Mouse (Mus musculus): ENCODE measurements around the gene Olfr5. TPM values are rescaled to one million over a fixed set of nuclear protein-coding genes. Genes with fewer than 3 reads are reported as not detected.

The Olfr5 gene
- polyA plus RNA-seq (2012; ENCODE audit: low replicate concordance): not detected in 2 replicates

DNA sequence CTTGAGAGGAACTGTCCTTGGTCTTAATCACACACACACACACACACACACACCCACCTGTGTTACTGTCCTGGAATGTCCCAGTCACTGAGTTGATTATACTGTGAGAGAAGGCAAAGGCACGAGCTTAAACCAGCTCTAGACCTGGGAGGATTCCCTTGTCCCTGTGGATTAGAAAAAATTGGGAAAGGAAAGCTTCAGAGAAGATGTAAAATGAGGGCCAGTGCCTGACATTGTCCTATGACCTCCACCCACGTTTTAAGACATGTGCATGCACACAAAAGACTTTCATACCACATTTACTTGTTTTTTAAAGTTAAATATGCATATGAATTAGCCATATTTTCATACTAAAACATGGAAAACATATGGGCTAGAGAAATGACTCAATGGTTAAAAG is at the start of gene Olfr5:
Gene Olfr5, minus strand, starts transcription at position 101 of the 400 bp plus-strand sequence.

DNA sequence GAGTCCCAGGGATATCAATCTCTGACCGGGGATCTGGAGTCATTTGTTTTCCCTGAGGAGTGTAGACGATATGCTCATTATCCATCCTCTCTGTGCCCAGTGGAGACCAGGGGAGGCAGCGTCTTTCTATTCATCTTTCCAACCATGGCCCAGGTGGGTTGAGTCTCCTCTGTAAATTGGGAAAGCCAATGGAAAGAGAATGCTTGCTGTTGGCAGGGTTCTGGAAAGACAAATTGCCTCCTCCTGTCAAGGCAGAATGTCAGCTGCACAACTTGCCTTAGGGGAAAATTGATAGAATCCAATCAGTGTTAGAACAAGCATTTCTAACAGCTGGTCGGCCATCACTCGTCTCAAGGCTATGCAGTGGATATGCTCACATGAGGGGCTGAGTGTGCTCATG is 36.1 kb upstream of the Olfr5 start, which contains the start of gene Olfr1349:
Gene Olfr1349, minus strand, starts transcription at position 101 of the 400 bp plus-strand sequence.

DNA sequence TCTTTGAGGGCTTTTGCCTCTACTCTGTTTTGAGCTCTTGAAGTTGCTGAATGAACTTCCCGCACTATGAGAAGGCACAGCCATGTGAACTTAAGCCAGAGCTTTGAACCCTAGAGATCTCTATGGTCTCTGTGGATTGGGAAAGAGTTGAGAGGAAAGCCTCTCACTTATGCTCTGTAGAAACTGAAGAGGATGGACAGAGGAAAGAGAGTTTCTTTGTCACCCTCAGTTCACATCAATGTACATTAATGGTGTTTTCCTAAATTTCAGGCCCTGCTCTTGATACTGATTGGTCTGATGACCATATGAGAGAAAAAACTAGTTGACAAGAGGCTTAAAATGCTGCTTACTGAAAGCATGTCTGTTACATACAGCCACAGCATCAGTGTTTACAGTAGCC is 21.9 kb upstream of the Olfr5 start, which contains the start of gene Olfr1348:
Gene Olfr1348, minus strand, starts transcription at position 101 of the 400 bp plus-strand sequence.

DNA sequence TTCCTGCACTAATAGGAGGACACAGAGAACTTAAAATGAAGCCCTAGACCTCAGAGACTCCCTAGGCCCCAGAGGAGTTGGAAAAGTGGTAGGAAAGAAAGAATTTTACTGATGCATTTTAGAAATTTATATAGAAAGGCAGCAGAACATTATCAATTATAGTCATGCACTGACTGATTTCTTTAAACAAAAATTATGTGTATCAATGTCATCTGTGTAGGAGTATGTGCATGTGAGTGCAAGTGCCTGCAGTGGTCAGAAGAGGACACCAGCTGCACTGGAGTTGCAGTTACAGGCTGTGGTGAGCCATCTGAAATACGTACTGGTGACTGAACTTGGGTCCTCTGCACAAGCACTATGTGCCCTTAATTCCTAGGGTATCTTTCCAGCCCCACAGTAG is 12.9 kb upstream of the Olfr5 start, which contains the start of gene Olfr1347:
Gene Olfr1347, minus strand, starts transcription at position 101 of the 400 bp plus-strand sequence.

DNA sequence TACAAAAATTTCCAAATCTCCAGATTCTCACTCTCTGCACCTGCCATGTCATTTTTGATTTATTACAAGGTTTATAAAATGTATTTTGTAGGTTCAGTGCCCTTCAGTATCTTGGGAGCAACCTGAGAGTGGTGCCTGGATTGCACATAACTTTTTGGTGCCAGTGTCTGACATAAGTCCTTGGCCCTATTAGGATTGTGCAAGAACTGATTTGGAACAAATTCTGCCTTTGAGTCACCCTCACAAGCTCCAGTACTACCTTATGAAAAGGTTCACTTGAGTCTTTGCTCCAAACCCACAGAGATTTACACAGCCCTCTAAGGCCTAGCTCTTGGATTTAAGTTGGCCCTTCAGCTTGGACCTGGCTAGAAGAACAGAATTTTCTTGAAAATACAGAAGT is 19.8 kb downstream of the Olfr5 start, which contains the start of gene Olfr1346:
Gene Olfr1346, plus strand, starts transcription at position 151 of the 400 bp plus-strand sequence.

DNA sequence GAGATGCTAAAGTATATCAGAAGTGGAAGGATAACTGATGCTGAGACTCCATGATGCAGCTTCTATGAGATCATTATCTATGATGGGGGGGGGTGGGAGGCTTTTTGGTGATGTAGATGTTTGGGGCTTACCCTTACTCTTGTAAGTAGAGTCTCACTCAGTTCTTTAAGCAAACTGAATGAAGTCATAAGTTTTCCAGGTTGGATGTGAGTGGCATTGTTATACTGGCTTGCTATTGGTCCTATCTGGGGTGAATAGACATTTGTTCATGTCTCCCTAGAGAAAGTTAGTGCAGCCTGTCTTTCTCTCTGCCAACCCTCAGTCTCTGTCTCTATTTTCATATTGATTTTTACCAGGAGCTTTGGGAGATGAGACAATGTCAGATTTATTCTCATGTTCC is 30.9 kb downstream of the Olfr5 start, which contains the start of gene Olfr1336:
Gene Olfr1336, plus strand, starts transcription at position 301 of the 400 bp plus-strand sequence.

DNA sequence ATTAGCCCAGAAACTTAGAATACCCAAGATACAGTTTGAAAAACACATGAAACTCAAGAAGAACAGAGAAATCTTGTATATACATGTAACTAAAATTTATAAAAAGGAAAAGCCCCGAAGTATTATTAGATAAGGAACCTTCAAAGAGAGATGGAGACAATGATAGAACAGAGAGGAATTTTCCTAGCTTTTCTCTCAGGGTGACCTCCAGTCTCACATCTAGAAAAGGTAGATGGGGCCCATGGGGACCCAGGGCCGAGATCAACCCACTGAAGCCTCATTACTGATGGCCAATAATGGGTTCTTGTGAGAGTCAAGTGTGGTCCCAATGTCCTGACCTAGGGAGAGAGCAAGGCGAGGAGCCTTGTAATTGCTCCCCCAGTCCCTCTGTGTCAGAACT is 48.4 kb downstream of the Olfr5 start, which contains the start of gene Olfr1344:
Gene Olfr1344, plus strand, starts transcription at position 301 of the 400 bp plus-strand sequence.

Other genes with a start within 250 kb of the Olfr5 start
- gene Epp13, start 234.2 kb downstream of the Olfr5 start, polyA plus RNA-seq (2012; ENCODE audit: low replicate concordance): not detected in 2 replicates
- 0.45 and 0.68 TPM in 2 replicates for gene Zfp667, start 200.4 kb downstream of the Olfr5 start, polyA plus RNA-seq (2012; ENCODE audit: low replicate concordance)
- gene Zfp583, start 155.7 kb downstream of the Olfr5 start, polyA plus RNA-seq (2012; ENCODE audit: low replicate concordance): 0.68 and 3.8 TPM in 2 replicates
- not detected in 2 replicates for gene Gm3854, start 143.2 kb downstream of the Olfr5 start, polyA plus RNA-seq (2012; ENCODE audit: low replicate concordance)
- 0.30 TPM in 1 of 2 replicates, not detected in the other for gene Zfp78, start 123.7 kb downstream of the Olfr5 start, polyA plus RNA-seq (2012; ENCODE audit: low replicate concordance)
- gene Zfp28, start 103.6 kb downstream of the Olfr5 start, polyA plus RNA-seq (2012; ENCODE audit: low replicate concordance): 0.40 and 0.44 TPM in 2 replicates
- gene Smim17, start 88.2 kb downstream of the Olfr5 start, polyA plus RNA-seq (2012; ENCODE audit: low replicate concordance): not detected in 2 replicates
- not detected in 2 replicates for gene Gm20715, start 76.7 kb downstream of the Olfr5 start, polyA plus RNA-seq (2012; ENCODE audit: low replicate concordance)
- gene Olfr1344, start 48.3 kb downstream of the Olfr5 start, polyA plus RNA-seq (2012; ENCODE audit: low replicate concordance): 0.17 TPM in 1 of 2 replicates, not detected in the other
- gene Olfr1336, start 30.8 kb downstream of the Olfr5 start, polyA plus RNA-seq (2012; ENCODE audit: low replicate concordance): not detected in 2 replicates
- gene Olfr1346, start 19.8 kb downstream of the Olfr5 start, polyA plus RNA-seq (2012; ENCODE audit: low replicate concordance): 0.06 TPM in 1 of 2 replicates, not detected in the other
- gene Olfr1347, start 12.8 kb upstream of the Olfr5 start, polyA plus RNA-seq (2012; ENCODE audit: low replicate concordance): not detected in 2 replicates
- gene Olfr1348, start 21.8 kb upstream of the Olfr5 start, polyA plus RNA-seq (2012; ENCODE audit: low replicate concordance): not detected in 2 replicates
- 0.14 and 0.42 TPM in 2 replicates for gene Olfr1349, start 36.0 kb upstream of the Olfr5 start, polyA plus RNA-seq (2012; ENCODE audit: low replicate concordance)
- gene Olfr1350, start 77.9 kb upstream of the Olfr5 start, polyA plus RNA-seq (2012; ENCODE audit: low replicate concordance): not detected in 2 replicates
- gene Zim1, start 209.5 kb upstream of the Olfr5 start, polyA plus RNA-seq (2012; ENCODE audit: low replicate concordance): not detected in 2 replicates
- not detected in 2 replicates for gene Peg3, start 243.5 kb upstream of the Olfr5 start, polyA plus RNA-seq (2012; ENCODE audit: low replicate concordance)
- gene Usp29, start 243.6 kb upstream of the Olfr5 start, polyA plus RNA-seq (2012; ENCODE audit: low replicate concordance): not detected in 2 replicates